In the genomic region with DNA sequence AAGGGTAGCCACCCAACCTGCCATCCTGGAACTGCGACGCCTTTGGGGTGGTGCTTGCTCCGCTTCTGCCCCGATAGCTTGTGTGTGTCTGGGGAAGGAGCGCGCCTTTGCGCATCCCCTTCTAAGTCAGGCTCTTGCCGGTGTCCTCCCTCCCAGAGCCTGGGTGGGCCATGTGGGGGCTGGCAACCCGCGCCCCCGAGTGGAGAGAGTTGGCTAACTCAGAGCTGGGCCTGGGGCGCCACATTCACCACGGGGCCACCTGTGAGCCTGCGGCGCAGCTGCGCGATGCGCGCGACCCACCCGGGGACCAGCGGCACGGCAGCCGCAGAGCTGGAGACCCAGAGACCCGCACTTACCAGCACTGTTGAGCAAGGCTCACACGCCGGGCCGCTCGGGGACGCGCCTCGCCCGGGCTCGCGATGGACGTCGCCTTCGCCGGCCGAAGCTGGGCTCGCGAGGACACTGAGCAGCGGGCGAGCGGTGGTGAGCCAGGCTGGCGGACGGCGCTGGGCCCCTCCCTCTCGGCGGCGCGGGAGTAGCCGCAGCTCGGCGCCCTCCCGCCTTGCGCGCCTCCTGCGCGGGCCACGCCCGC, we compare ENCODE assay signal across 8 mouse cellular contexts. TPM values are rescaled to one million over a fixed set of nuclear protein-coding genes. Genes with fewer than 3 reads are reported as not detected.
A peak's percentile ranks its signal among the peaks of the same experiment; 100 is the strongest.
DNase-seq lines count a peak whose midpoint lies in the region; ATAC-seq and TF ChIP-seq lines count a peak whose summit lies in the region.

Gene Slc24a2, minus strand, starts transcription at position 518 of the 592 bp plus-strand sequence.

- H3K27ac ChIP-seq in kidney, embryonic 14.5 days (ENCODE audit: low read depth, low read length): no peak within 1 kb of the TSS
- H3K27ac ChIP-seq in hindbrain, embryonic 14.5 days: peak within 1 kb of the TSS; percentile 70
- no peak within 1 kb of the TSS for H3K27ac ChIP-seq in limb, embryonic 13.5 days
- no peak within 1 kb of the TSS for H3K27ac ChIP-seq in olfactory bulb, adult 2 months (ENCODE audit: insufficient read depth, low read depth, low read length)

- peak; percentile 95 for ATAC-seq in kidney, embryonic 14.5 days (ENCODE audit: low FRiP score, low TSS enrichment)
- ATAC-seq in hindbrain, embryonic 14.5 days (ENCODE audit: low FRiP score): peak; percentile 91
- peak; percentile 95 for ATAC-seq in limb, embryonic 13.5 days (ENCODE audit: low FRiP score, low read depth)

- DNase-seq in kidney, adult 18-20 months: no peak
- DNase-seq in cerebellum, postnatal 10 days: peak; percentile 83 to 89
- DNase-seq in frontal cortex, postnatal 10 days (ENCODE audit: low spot score in 2 of 2): peak; percentile 34 to 48
- DNase-seq in hindbrain, embryonic 14.5 days (ENCODE audit: low spot score): peak; percentile 64
- no peak for DNase-seq in thymus, postnatal 25 days

- peak within 1 kb of the TSS; percentile 49 for H3K4me3 ChIP-seq in kidney, embryonic 14.5 days (ENCODE audit: low read length)
- H3K4me3 ChIP-seq in hindbrain, embryonic 14.5 days (replicated peaks; ENCODE audit: low read length): peak within 1 kb of the TSS; percentile 68
- H3K4me3 ChIP-seq in limb, embryonic 13.5 days: peak within 1 kb of the TSS; percentile 57
- H3K4me3 ChIP-seq in olfactory bulb, adult 2 months (ENCODE audit: insufficient read depth, low read depth, low read length): peak within 1 kb of the TSS; percentile 65

- no peaks in the 10 kb centered on the region for H3K9me3 ChIP-seq in kidney, embryonic 14.5 days (ENCODE audit: control insufficient read depth, low read length)
- H3K9me3 ChIP-seq in hindbrain, embryonic 14.5 days (ENCODE audit: control insufficient read depth, low read length): no peaks in the 10 kb centered on the region
- no peaks in the 10 kb centered on the region for H3K9me3 ChIP-seq in limb, embryonic 13.5 days

- peak within 1 kb of the TSS; percentile 97 for H3K4me2 ChIP-seq in kidney, embryonic 14.5 days (replicated peaks; ENCODE audit: low read depth, low read length)
- H3K4me2 ChIP-seq in hindbrain, embryonic 14.5 days (replicated peaks): peak within 1 kb of the TSS; percentile 92
- peak within 1 kb of the TSS; percentile 96 for H3K4me2 ChIP-seq in limb, embryonic 13.5 days (replicated peaks)

- under 1% methylated on average over 53 of the region's 62 CpGs for WGBS in kidney, embryonic 14.5 days
- WGBS in hindbrain, embryonic 14.5 days: under 1% methylated on average over 60 of the region's 62 CpGs
- WGBS in limb, embryonic 13.5 days: under 1% methylated on average over 54 of the region's 62 CpGs
- WGBS in olfactory bulb, adult 2 months: under 1% methylated on average over 53 of the region's 62 CpGs

- peaks cover 3% of the 10 kb centered on the region; the same call in 1 of the 2 replicates for H3K4me1 ChIP-seq in kidney, embryonic 14.5 days (ENCODE audit: control insufficient read depth, insufficient read depth, low read length)
- peaks cover 16% of the 10 kb centered on the region for H3K4me1 ChIP-seq in hindbrain, embryonic 14.5 days (replicated peaks; ENCODE audit: control insufficient read depth, insufficient read depth, low read length)
- peaks cover 10% of the 10 kb centered on the region for H3K4me1 ChIP-seq in limb, embryonic 13.5 days
- H3K4me1 ChIP-seq in olfactory bulb, adult 2 months (ENCODE audit: control insufficient read depth, insufficient read depth, low read length): peaks cover 4% of the 10 kb centered on the region; the same call in 1 of the 2 replicates

- H3K36me3 ChIP-seq in kidney, embryonic 14.5 days (ENCODE audit: control insufficient read depth, insufficient read depth, low read length): no peaks in the 10 kb centered on the region
- no peaks in the 10 kb centered on the region for H3K36me3 ChIP-seq in hindbrain, embryonic 14.5 days (replicated peaks; ENCODE audit: control insufficient read depth, insufficient read depth)
- H3K36me3 ChIP-seq in limb, embryonic 13.5 days: no peaks in the 10 kb centered on the region

- peak within 1 kb of the TSS; percentile 38; the same call in 1 of the 2 replicates for H3K9ac ChIP-seq in kidney, embryonic 14.5 days (ENCODE audit: low read depth, low read length)
- H3K9ac ChIP-seq in hindbrain, embryonic 14.5 days: peak within 1 kb of the TSS; percentile 73
- peak within 1 kb of the TSS; percentile 61 for H3K9ac ChIP-seq in limb, embryonic 13.5 days

- peaks cover 26% of the 10 kb centered on the region for H3K27me3 ChIP-seq in kidney, embryonic 14.5 days (ENCODE audit: control insufficient read depth, insufficient read depth, low read length)
- H3K27me3 ChIP-seq in hindbrain, embryonic 14.5 days (ENCODE audit: control insufficient read depth, insufficient read depth, low read length): peaks cover 6% of the 10 kb centered on the region; the same call in 1 of the 2 replicates
- H3K27me3 ChIP-seq in limb, embryonic 13.5 days: peaks cover 48% of the 10 kb centered on the region

- no peak for TF ChIP-seq POLR2A in olfactory bulb, adult 2 months (IDR thresholded peaks at IDR 0.05; ENCODE audit: insufficient read depth, low read depth, low read length)

- no peak for TF ChIP-seq CTCF in olfactory bulb, adult 2 months (IDR thresholded peaks at IDR 0.05; ENCODE audit: insufficient read depth, low read depth, low read length)

RNA-seq across cellular contexts. Expression of gene Slc24a2, which starts in this region (rescaled TPM):
- polyA plus RNA-seq in kidney, embryonic 14.5 days (2014; fragmentation: Nextera tagmentation; extraction: Ambion mirVana): not detected in 2 replicates
- polyA plus RNA-seq in hindbrain, embryonic 14.5 days (2014; fragmentation: Nextera tagmentation; extraction: Ambion mirVana): 5.7 and 6.5 TPM in 2 replicates
- polyA plus RNA-seq in limb, embryonic 13.5 days (2015; fragmentation: Nextera tagmentation; extraction: Ambion mirVana): 0.92 and 1.0 TPM in 2 replicates
- not detected in 2 replicates for polyA plus RNA-seq in olfactory bulb, adult 2 months (2012; ENCODE audit: insufficient read depth, insufficient read length, low replicate concordance, missing spikeins)

Comparison
In these comparisons a context has a peak if more than half of its experiments do, and no peak if none do; other contexts are left out.
1. Peak in ATAC-seq, H3K4me3 ChIP-seq, H3K9ac ChIP-seq and H3K4me2 ChIP-seq in kidney, embryonic 14.5 days; RNA of the gene not detected or under 1 TPM.
2. DNase-seq: peak in cerebellum, postnatal 10 days (2 of 2), frontal cortex, postnatal 10 days (2 of 2) and hindbrain, embryonic 14.5 days (single experiment); none in kidney, adult 18-20 months (single experiment) and thymus, postnatal 25 days (single experiment).
3. Peak in every context shown above with its lines, with median percentiles within 50 percentile points of each other: ATAC-seq, H3K4me2 ChIP-seq, H3K4me3 ChIP-seq and H3K9ac ChIP-seq.